Mouse (Mus musculus) intestine, embryonic 14.5 days (tissue): ENCODE measurements around the gene Flad1. TPM values are rescaled to one million over a fixed set of nuclear protein-coding genes. Genes with fewer than 3 reads are reported as not detected.

Source experiments
- ATAC-seq: fragments of 200-750 bp; cut with Nextera tagmentation; replicated peaks from 2 replicates; pipeline ENCODE4 v1.8.0; 2017; ENCODE audit warnings: low read depth, moderate number of reproducible peaks, moderate TSS enrichment, moderate library complexity; ENCODE audit not compliant: low FRiP score, low TSS enrichment
- DNase-seq: peaks from one replicate; pipeline ENCODE4 v3.0.0-alpha.2; 2018; ENCODE audit warnings: low spot score
- H3K27ac ChIP-seq: fragments of 300-500 bp; sonication (generic); 2 replicates; pipeline ENCODE4 v1.5.1; 2014; ENCODE audit warnings: low read depth, mild to moderate bottlenecking, control low read depth
- H3K27me3 ChIP-seq: fragments of 300-500 bp; sonication (generic); replicated peaks from 2 replicates; pipeline ENCODE4 v1.6.1; 2014; ENCODE audit warnings: low read length, control low read depth; ENCODE audit not compliant: control insufficient read depth, insufficient read depth
- H3K36me3 ChIP-seq: fragments of 300-500 bp; sonication (generic); 2 replicates; pipeline ENCODE4 v1.6.1; 2014; ENCODE audit warnings: low read length, control low read depth; ENCODE audit not compliant: control insufficient read depth, insufficient read depth
- H3K4me1 ChIP-seq: fragments of 300-500 bp; sonication (generic); replicated peaks from 2 replicates; pipeline ENCODE4 v1.6.1; 2014; ENCODE audit warnings: low read length, control low read depth, mixed read lengths; ENCODE audit not compliant: control insufficient read depth, insufficient read depth
- H3K4me2 ChIP-seq: fragments of 300-500 bp; sonication (generic); 2 replicates; pipeline ENCODE4 v1.6.1; 2014; ENCODE audit warnings: low read length
- H3K4me3 ChIP-seq: fragments of 300-500 bp; sonication (generic); 2 replicates; pipeline ENCODE4 v1.5.1; 2014; ENCODE audit warnings: low read depth, low read length, control low read depth, mixed read lengths
- H3K9ac ChIP-seq: fragments of 300-500 bp; sonication (generic); 2 replicates; pipeline ENCODE4 v1.6.1; 2014; ENCODE audit warnings: mild to moderate bottlenecking, low read length
- H3K9me3 ChIP-seq: fragments of 300-500 bp; sonication (generic); 2 replicates; pipeline ENCODE4 v1.6.1; 2016; ENCODE audit warnings: low read length, control low read depth; ENCODE audit not compliant: control insufficient read depth
- WGBS: fragments of 180-500 bp; shearing (Covaris S2); extraction: QIAGEN DNeasy Blood & Tissue Kit; methylation state at CpG from one replicate; pipeline ENCODE4 v1.1.7; 2014; 5-methylcytosine and 5-hydroxymethylcytosine counted together
- polyA plus RNA-seq: library from polyadenylated mRNA; unstranded; fragments of >200 nt; fragmentation: Nextera tagmentation; extraction: Ambion mirVana; gene quantifications from 2 replicates; pipeline ENCODE4 v1.2.1, GENCODE M21; 2014

The Flad1 gene
- polyA plus RNA-seq, 1 experiment from 2014 or later = 28.7 TPM

GRCm38 (mm10) chr3:89383651-89384255, 27.9 kb downstream of the Flad1 start:
- no peaks in the 10 kb centered on the region for H3K9me3 ChIP-seq
- no peak overlapping the region for H3K4me3 ChIP-seq
- H3K4me1 ChIP-seq = peaks cover 27% of the 10 kb centered on the region; the same call in 1 of the 2 replicates
- 87% methylated on average over 5 of the region's 5 CpGs for WGBS
- H3K9ac ChIP-seq = no peak overlapping the region
- DNase-seq = no peak
- H3K27me3 ChIP-seq = no peaks in the 10 kb centered on the region
- peaks cover 7% of the 10 kb centered on the region for H3K36me3 ChIP-seq
- ATAC-seq = no peak
- H3K4me2 ChIP-seq = no peak overlapping the region
- no peak overlapping the region for H3K27ac ChIP-seq

DNA sequence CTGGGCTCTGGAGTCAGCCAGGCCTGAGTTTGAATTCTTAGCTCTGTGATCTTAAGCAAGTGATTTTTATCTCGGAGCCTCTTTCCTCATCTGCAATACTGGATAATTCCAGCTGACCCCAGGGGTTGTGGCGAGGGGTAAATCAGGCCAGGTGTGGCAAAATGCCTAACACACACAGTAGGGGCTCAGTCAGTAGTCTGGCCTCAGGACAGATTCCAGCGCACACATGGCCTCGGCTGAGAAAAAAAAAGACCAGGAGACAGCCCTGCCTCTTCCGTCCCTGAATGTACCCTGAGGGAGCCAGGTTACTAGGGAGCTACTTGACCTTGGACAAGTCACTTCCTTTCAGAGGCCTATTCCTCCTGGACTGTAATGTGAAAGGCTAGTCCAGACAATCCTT, 28.7 kb downstream of the Flad1 start:
- DNase-seq (no peak), ATAC-seq (no peak)
- Histone ChIP-seq H3K27ac (no peak overlapping the region), H3K27me3 (no peaks in the 10 kb centered on the region), H3K4me3 (no peak overlapping the region), H3K4me2 (no peak overlapping the region), H3K4me1 (peaks cover 32% of the 10 kb centered on the region), H3K9me3 (no peaks in the 10 kb centered on the region), H3K9ac (no peak overlapping the region), H3K36me3 (peaks cover 7% of the 10 kb centered on the region)
- 77% methylated on average over 5 of the region's 5 CpGs for WGBS

- H3K36me3 ChIP-seq = peaks cover 7% of the 10 kb centered on the region
- ATAC-seq = no peak
- 84% methylated on average over 9 of the region's 9 CpGs for WGBS
Measured at GRCm38 (mm10) chr3:89382033-89382882, 29.4 kb downstream of the Flad1 start.

DNA sequence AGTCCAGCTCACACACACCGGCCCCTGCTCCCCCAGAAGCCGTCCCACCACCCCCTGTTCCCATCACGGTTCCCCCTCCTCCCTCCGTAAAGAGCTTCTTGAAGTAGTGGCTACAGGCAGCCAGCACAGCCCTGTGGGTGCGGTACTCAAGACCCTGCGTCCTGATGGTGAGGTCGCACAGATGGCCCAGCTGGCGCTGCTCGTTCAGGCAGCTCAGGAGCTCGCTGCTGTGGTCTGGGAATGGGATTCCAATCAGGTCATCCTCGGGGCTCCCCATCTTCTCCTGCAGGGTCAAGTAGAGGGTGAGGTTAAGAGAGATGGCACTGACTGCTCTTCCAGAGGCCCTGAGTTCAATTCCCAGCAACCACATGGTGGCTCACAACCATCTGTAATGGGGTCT, 30.4 kb downstream of the Flad1 start:
- WGBS = 76% methylated on average over 11 of the region's 11 CpGs
- Histone ChIP-seq H3K36me3 (peaks cover 7% of the 10 kb centered on the region), H3K9me3 (no peaks in the 10 kb centered on the region), H3K9ac (no peak overlapping the region), H3K4me2 (no peak overlapping the region), H3K27me3 (no peaks in the 10 kb centered on the region), H3K4me1 (peaks cover 23% of the 10 kb centered on the region), H3K27ac (no peak overlapping the region), H3K4me3 (no peak overlapping the region)
- no peak for DNase-seq
- no peak for ATAC-seq

More at GRCm38 (mm10) chr3:89382033-89382882, 29.4 kb downstream of the Flad1 start:
- Histone ChIP-seq H3K4me1 (peaks cover 32% of the 10 kb centered on the region), H3K4me2 (no peak overlapping the region), H3K9me3 (no peaks in the 10 kb centered on the region), H3K27ac (no peak overlapping the region), H3K27me3 (no peaks in the 10 kb centered on the region), H3K4me3 (no peak overlapping the region), H3K9ac (no peak overlapping the region)
- no peak for DNase-seq

GRCm38 (mm10) chr3:89380711-89381110, 31.0 kb downstream of the Flad1 start:
- H3K36me3 ChIP-seq = peaks cover 7% of the 10 kb centered on the region
- no peak overlapping the region for H3K27ac ChIP-seq
- H3K27me3 ChIP-seq = no peaks in the 10 kb centered on the region
- no peak overlapping the region for H3K9ac ChIP-seq
- H3K9me3 ChIP-seq = no peaks in the 10 kb centered on the region
- peaks cover 22% of the 10 kb centered on the region for H3K4me1 ChIP-seq
- no peak overlapping the region for H3K4me2 ChIP-seq
- WGBS = 93% methylated on average over 18 of the region's 18 CpGs
- no peak for DNase-seq
- no peak for ATAC-seq
- no peak overlapping the region for H3K4me3 ChIP-seq

GRCm38 (mm10) chr3:89380291-89380690, 31.4 kb downstream of the Flad1 start:
- 94% methylated on average over 14 of the region's 14 CpGs for WGBS
- DNase-seq (no peak), ATAC-seq (no peak)
- Histone ChIP-seq H3K9ac (no peak overlapping the region), H3K36me3 (peaks cover 7% of the 10 kb centered on the region), H3K9me3 (no peaks in the 10 kb centered on the region), H3K4me3 (no peak overlapping the region), H3K27me3 (no peaks in the 10 kb centered on the region), H3K4me1 (peaks cover 18% of the 10 kb centered on the region), H3K27ac (no peak overlapping the region), H3K4me2 (no peak overlapping the region)

GRCm38 (mm10) chr3:89379388-89380131, 32.1 kb downstream of the Flad1 start:
- Histone ChIP-seq H3K4me2 (no peak overlapping the region; the same call in 1 of the 2 replicates), H3K4me3 (no peak overlapping the region), H3K27ac (no peak overlapping the region), H3K9ac (no peak overlapping the region), H3K36me3 (peaks cover 7% of the 10 kb centered on the region), H3K27me3 (no peaks in the 10 kb centered on the region), H3K9me3 (no peaks in the 10 kb centered on the region), H3K4me1 (peaks cover 11% of the 10 kb centered on the region)
- 91% methylated on average over 31 of the region's 31 CpGs for WGBS
- ATAC-seq (no peak), DNase-seq (no peak)

GRCm38 (mm10) chr3:89378394-89379067, 33.1 kb downstream of the Flad1 start:
- under 1% methylated on average over 25 of the region's 29 CpGs for WGBS
- H3K9me3 ChIP-seq = no peaks in the 10 kb centered on the region
- DNase-seq (peak; percentile 93), ATAC-seq (peak; percentile 89)
- peak overlapping the region; percentile 62 for H3K4me2 ChIP-seq
- peaks cover 7% of the 10 kb centered on the region for H3K36me3 ChIP-seq
- peaks cover 11% of the 10 kb centered on the region for H3K4me1 ChIP-seq
- H3K4me3 ChIP-seq = peak overlapping the region; percentile 53
- H3K9ac ChIP-seq = peak overlapping the region; percentile 55
- H3K27me3 ChIP-seq = no peaks in the 10 kb centered on the region
- 0 out of 2 replicates have a peak overlapping the region, but pooled peaks have one; percentile 8 for H3K27ac ChIP-seq
